Mouse (Mus musculus): ENCODE data around the gene Foxc2.

The Foxc2 gene

DNA sequence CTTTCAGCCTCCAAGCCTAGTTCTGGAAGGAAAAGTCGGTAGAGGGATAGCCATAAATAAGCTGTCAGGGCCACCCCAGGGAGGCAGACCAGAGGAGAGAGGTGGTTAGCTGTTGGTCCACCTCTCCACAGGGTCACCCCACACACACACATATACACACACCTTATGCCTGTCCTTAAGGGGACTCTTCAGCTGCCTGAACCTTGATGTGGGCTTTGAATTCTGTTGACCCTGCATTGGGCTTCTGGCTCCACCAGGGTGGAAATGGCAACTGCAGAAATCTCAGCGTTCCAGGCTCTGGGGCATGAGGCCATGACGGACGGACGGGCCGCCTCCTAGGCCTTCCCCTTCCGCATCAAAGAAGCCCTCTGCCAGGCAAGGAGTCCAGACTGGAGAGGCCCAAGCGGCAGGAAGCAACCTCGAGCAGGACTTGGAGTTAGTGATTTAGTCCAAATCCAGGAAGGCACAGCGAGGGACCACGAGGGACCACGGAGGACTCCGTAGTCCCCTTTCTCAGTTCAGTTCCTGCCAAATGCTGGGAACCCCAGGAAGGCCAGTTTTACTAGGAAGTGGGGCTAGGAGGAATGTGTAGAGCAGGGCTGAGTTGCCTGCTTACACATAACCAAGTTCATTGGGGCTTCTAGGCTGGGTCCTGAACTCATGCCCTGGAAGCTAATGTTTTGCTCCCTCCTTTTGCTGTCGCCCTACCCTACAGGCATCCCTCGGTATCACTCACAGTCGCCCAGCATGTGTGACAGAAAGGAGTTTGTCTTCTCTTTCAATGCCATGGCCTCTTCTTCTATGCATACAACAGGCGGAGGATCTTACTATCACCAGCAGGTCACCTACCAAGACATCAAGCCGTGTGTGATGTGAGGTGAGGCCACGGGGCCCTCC, 29.7 kb upstream of the Foxc2 start:
- no peak for DNase-seq (ENCODE audit: low read depth)

DNA sequence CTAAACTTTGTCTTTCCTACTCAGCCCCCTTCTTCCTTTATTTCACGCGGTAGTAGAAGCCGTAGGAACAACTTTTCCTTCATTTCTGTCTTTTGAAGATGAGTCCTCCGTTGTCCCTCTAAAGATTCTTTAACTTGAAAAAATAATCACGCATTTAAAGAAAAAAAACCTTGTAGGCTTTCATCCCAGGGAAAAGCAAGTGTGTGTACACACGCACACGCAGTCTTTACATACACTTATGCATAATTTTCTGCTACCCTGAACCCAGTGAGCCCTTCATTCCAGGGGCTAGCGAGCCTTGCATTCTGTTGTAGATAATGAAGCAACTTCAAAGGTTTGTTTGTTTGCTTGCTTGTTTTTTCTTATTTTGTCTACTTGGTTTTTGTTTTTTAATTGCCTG, 27.7 kb upstream of the Foxc2 start:
- DNase-seq (ENCODE audit: low read depth) = no peak

DNA sequence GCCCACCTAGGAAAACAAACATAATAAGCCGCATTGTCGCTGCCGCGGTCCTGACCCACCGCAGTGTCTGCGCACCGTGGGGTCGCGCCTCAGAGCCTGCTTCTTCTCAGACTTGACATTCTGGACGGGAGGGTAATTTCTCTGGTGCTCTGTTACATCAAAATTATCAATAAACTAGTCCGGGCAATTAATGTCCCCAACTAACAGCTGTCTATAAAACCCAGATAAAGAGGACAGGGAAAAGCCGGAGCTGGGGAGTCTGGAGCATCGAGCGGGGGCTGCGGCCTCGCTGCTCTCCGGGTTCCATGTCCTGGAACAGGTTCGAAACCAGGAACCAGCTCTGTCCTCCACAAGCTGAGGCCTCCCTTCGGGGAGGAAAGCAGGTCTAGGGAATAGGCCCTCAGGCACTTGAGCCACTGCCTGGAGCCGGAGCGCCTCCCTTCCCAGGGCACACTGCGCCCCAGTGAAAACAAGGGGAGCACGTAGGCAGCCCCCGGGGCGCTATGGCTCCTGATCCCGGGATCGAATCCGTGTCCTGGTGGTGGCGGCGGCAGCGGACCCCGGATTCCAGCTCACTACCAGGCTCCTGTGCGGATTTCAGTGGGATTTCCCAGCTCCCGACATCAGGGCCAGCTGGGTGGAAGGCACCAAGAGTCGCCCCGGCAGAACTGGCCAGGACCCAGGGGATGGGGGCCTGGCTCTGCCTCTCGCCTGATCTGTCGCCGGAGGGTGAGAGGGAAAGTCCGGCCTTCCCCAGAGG, 26.9 kb upstream of the Foxc2 start:
- DNase-seq (ENCODE audit: low read depth) = no peak

DNA sequence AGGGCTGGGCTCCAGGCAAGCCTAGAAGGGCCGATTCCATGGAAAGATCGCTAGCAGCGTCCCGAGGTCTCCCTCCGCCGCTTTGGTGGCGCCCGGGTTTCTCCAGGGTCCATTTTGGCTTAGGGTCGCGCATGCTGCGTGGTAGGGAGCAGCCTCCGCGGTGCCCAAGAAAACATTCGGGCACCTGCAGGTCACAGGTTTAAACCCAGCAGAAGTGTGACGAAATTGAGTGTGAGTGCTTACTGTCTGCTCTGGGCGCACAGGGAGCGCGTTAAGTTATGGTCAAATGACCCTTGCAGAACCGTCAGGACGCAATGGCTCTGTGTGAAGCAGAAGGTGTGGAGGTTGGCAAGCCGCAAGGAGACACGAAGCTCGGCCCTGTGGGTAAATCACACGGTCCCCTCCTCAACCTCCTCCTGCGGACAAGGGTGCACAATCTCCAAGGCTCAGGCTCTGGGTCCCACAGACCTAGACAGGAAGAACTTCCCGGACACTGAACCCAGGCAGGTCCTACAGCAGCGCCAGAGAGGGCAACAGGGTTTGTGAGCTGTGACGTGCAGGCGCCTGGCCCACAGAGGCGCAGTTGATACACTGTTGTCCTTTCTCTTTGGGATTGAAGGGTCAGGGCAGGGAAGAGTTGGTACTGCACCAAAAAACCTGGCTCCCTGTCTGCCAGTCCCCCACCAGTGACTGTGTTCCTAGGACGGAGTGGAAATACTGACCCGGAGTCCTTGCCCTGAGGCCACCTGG, 26.2 kb upstream of the Foxc2 start:
- no peak for DNase-seq (ENCODE audit: low read depth)

DNA sequence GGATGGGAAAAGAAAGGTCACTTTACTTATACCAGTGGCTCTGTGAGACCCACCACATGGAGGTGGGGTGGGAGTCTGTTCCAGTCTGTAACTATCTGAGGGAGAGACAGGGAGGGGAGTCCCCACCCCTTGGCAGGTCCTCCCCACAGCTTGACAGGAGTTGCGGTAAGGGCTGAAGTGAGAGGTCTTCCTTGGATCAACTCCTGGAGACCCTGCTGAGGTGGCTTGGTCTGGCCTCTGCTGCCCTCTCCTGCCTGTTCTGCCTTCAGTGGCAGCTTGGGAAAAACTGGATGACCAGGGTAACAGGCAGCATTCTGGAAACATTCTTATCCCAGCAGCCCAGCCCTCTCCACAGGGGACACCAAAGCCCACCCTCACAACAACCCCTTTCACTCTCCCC, 25.3 kb upstream of the Foxc2 start:
- peak; percentile 60 for DNase-seq (ENCODE audit: low read depth)

DNA sequence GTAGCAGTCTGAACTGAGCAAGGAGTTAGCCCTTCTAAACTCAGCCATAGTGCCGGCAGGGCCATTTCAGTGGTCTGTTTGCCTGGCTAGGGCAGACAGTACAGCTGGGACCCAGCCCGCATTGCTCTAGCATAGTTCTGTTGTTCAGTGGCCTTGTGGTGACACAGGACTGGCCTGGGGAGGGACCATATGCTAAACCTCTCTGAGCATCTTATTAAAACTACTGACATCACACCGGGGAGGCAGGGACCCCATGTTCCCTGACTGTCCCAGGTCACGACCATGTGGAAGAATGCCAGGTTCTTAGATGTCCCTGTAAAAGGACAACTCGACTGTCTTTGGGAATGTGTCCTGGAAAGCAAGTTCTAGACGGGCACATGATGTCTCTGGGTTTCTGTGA, 23.8 kb upstream of the Foxc2 start:
- DNase-seq (ENCODE audit: low read depth) = no peak

DNA sequence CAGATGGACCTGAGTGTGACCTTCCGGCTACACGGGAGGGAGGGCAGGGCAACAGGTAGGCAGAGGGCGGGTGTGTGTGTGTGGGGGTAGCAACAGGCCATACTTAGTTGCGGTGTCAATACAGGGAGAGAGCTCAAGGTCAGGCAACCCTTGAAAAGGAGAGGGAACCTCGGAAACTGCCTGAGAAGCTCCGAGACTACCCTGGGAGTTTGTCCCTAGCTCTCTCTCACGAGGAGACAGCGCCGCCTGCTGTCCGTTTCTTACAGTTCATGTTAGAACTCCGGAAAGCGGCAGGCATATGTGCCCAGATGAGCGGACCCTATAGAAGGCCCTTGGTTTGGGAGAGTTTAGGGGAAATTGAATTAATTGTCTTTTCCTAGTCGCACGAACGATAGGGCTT, 23.3 kb upstream of the Foxc2 start:
- peak; percentile 95 for DNase-seq (ENCODE audit: low read depth)

DNA sequence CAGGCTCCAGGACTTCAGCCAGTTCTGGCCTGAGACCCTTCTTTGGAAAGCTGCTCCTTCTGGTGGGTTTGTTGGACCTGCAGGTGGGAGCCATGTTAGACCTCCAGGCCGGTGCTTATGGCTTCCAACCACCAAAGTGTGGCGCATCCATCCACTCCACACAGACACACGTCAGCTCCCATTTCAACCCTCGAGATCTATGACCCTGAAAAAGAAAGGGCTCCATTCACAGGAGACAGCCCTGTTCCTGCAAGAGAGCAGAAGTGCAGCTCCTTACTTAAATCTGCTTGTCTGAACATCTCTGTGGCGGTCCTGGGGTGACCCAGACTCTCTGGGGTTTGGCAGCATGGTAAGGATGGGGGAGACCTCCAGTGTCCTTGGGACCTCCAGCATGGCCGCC, 22.5 kb upstream of the Foxc2 start:
- no peak for DNase-seq (ENCODE audit: low read depth)

DNA sequence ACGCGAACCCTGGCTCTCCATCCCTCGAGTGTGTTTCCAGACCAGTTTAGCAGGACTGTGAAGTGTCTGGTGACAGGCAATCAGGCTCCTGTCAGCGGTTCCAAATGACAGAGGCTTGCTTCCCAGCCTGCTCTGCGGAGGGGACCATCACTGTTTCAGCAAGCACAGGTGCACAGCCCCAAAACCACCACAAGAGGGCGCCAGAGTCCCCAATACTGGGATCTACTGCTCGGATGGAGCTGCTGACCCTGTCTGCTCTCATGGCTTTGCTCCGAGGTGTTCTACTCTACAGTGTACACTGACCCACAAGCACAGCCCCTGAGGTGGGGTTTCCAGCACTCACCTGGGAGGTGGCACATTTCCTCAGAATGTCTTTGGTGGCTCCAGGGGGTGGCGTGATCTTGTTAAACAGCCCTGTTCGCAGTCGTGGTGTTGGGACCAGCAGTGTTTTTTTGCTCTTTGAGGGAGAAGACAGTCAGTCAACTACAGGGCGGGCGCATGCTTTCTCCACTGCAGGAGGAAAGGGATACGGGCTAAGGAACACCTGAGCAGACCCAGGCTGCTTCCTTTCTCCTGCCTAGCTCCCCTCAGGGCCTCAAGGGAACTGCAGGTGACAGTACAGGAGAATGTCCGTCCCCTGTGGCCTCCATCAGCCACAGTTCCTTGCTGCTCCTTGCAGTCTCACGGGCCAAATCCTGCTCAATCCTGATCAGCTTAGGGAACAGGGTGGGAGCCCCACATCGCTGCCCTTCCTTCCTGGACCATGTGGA, 11.7 kb upstream of the Foxc2 start:
- peak; percentile 87 for DNase-seq (ENCODE audit: low read depth)

DNA sequence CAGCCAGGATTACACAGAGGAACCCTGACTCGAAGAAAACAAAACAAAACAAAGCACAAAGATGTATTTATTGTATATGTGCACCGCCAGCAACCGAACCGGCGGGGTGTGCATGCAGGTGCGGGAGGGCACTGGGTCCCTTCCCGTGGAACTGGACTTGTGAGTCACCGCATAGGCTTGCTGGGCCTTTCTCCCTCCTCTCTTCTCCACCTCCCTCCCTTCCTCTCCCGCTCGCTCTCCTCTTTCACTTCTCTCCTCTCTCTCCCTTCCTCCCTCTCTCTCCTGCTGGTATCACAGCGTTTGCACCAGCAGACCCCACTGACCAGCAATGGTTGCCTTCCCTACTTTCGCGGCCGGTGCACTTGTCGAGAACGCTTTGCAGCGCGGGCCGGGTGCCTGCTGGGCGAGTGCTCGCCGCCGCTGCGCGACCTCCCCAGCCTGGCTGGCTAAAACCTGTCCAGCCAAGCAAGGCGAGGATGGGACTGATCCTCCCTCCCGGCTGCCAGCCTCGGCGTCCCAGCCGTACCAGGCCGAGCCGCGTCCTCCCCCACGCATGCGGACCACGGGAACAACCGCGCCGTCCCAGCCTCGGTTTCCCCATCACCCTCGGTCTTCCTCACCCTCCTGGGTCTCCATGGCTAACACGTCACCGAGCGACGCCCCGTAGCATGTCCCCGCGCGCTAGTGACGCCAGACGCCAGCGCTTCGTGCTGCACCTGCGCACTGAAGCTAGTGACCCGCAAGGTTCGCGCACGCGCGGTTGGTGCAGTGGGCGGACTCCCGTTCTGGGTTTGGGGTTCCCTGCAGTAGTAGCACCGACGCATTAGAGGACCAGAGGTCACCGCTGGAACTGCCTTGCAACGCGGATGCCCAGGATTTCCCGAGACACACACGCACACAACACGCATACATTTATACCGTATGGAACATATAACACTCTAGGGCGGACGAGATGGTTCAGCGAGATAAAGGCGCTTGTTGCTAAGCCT, 8.0 kb upstream of the Foxc2 start, which contains the start of gene Mthfsd:
Mthfsd (minus strand) TSS at position 725 of the 989 bp plus-strand sequence.
- DNase-seq (ENCODE audit: low read depth) = peak; percentile 99

DNA sequence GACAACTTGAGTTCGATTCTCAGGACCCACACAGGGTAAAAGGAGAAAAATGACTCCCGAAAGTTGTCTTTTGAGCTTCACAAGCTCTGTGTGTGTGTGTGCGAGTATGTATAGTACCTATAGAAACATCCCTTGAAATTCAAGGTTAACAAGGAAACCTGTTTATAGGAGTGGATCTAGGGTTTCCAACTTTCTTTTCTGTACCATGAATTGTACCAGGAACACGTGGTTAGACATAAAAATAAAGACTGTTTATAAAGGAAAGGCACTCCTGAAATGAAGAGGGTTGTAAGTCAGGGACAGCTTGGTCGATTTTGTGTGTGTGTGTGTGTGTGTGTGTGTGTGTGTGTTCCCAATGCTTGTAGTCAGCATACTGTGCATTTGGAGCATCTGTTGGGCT, 7.3 kb upstream of the Foxc2 start:
- no peak for DNase-seq (ENCODE audit: low read depth)

DNA sequence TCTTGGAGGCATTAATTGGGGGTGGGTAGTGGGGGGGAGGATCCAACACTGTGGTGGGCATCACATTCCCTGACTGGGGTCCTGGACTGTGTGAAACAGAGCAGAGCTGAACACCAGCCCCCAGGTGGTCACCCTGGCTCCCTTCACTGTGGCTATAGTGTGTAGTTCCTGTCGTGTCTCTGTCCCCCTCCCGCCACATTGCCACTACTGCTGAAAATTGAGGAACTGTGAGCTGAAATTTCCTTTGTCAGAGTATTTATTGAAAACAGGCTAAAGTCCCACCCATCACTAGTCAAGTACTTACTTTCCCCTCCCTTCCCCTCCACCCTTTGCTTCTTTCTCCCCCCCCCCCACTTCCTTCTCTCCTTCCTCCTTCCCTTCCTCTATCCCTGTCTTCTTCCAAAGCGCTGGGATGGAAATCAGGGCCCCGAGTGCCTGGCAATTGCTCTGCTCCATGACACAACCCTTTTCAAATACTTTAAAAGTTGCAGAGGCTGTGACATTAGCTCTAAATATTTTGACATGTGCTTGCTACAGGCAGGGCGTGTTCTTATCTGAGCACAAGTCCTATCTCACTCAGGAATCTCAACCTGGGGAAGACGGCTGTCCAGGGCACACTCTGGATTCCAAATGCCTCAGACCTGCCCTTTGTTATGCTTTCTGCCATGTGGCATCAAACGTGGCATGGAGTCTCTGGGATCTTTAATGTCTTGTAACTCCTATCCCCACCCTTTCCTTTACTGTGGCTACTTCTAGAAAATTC, 4.6 kb upstream of the Foxc2 start:
- no peak for DNase-seq (ENCODE audit: low read depth)

DNA sequence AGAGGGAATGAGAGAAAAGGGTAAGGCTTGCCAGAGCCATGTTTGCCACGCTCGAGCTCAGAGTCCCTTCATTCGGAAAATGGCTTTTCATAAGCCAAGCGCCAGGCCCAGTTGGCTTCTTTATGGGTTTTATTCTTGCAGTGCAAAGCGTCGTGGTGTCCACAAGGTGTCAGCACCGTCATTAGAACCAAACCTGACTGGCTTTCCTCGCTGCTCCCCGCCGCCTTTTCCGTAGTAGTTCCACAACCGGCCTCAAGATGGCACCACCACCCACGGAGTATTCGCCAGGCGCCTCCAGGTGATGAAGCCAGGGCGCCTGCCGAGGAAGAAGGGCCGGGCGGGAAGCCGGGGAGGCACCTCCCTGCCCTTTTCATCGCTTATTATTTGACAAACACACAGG, 2.7 kb upstream of the Foxc2 start:
- DNase-seq (ENCODE audit: low read depth) = peak; percentile 97

DNA sequence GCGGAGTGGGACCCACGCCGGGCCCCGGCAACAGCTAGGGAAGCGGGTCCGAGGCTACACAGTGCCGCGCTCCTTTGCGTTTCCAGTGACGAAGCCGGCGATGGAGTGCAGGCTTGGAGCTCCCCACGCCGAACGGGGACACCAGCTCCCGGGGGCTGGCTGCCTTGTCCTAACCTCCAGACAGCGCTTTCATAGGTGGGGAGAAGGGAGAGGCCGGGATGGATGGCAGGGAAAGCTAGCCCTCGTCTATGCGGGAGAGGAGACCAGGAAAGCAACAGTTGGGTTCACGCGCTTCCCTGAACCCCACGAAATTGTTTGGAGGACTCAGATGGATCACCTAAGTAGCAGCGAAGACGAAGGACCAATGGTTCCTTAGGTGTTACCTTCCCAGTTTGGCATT, 835 bp upstream of the Foxc2 start:
- DNase-seq (ENCODE audit: low read depth) = peak; percentile 28

DNA sequence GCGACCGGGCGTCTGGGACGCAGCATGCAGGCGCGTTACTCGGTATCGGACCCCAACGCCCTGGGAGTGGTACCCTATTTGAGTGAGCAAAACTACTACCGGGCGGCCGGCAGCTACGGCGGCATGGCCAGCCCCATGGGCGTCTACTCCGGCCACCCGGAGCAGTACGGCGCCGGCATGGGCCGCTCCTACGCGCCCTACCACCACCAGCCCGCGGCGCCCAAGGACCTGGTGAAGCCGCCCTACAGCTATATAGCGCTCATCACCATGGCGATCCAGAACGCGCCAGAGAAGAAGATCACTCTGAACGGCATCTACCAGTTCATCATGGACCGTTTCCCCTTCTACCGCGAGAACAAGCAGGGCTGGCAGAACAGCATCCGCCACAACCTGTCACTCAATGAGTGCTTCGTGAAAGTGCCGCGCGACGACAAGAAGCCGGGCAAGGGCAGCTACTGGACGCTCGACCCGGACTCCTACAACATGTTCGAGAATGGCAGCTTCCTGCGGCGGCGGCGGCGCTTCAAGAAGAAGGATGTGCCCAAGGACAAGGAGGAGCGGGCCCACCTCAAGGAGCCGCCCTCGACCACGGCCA, 717 bp downstream of the Foxc2 start:
- DNase-seq (ENCODE audit: low read depth) = peak; percentile 89

DNA sequence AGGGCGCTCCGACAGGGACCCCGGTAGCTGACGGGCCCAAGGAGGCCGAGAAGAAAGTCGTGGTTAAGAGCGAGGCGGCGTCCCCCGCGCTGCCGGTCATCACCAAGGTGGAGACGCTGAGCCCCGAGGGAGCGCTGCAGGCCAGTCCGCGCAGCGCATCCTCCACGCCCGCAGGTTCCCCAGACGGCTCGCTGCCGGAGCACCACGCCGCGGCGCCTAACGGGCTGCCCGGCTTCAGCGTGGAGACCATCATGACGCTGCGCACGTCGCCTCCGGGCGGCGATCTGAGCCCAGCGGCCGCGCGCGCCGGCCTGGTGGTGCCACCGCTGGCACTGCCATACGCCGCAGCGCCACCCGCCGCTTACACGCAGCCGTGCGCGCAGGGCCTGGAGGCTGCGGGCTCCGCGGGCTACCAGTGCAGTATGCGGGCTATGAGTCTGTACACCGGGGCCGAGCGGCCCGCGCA, 1.2 kb downstream of the Foxc2 start:
- peak; percentile 80 for DNase-seq (ENCODE audit: low read depth)

DNA sequence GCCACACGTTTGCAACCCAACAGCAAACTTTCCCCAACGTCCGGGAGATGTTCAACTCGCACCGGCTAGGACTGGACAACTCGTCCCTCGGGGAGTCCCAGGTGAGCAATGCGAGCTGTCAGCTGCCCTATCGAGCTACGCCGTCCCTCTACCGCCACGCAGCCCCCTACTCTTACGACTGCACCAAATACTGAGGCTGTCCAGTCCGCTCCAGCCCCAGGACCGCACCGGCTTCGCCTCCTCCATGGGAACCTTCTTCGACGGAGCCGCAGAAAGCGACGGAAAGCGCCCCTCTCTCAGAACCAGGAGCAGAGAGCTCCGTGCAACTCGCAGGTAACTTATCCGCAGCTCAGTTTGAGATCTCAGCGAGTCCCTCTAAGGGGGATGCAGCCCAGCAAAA, 1.9 kb downstream of the Foxc2 start:
- DNase-seq (ENCODE audit: low read depth) = peak; percentile 52

DNA sequence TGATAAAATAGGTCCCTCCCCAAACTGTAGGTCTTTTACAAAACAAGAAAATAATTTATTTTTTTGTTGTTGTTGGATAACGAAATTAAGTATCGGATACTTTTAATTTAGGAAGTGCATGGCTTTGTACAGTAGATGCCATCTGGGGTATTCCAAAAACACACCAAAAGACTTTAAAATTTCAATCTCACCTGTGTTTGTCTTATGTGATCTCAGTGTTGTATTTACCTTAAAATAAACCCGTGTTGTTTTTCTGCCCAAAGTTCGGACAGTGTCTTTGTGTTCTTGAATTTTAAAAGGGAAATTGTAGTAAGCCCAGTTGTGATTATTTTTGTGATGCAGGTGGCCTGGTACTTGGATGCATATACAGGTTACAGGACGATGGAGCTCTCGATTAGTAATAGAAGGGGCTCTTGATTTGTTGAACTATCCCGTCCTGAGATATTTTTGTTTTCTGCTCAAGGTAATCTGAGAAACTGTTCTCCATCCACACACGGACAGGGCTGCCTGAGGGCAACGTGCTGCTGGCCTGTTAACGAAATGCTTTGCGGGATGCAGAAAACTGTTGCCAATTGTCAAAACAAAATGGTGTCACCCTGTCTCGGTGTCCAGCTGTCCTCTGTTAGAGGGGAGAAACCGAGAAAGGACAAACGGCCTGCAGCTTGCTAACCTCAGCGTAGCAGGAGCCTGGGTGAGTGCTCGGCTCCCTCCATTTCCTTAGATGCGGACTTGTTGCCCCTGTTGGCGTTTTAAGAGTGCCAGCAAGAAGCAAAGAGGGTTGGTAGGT, 2.9 kb downstream of the Foxc2 start:
- peak; percentile 49 for DNase-seq (ENCODE audit: low read depth)

All from NIH3T3 (cell line).